In the genomic region with DNA sequence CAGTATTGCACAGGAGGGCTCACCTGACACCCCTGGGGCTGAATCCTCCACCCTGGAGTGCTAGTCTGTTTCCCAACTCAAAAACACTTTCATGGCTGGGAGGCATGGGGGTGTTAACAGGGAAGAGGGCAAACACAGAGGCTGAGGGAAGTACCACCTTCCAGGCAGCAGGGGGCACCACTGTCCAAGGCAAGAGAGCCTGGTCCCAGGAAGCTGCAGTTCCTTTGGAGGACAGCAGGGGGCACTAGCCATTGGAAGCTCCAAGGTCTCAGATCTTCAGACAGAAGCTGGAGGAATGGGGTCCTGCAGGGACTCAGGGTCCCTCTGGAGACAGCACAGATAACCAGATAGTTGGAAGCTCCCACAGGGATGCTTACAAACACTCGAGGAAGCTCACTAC, we compare ENCODE assay signal across 7 mouse cellular contexts. TPM values are rescaled to one million over a fixed set of nuclear protein-coding genes. Genes with fewer than 3 reads are reported as not detected.
DNase-seq lines count a peak whose midpoint lies in the region; ATAC-seq and TF ChIP-seq lines count a peak whose summit lies in the region.

No protein-coding gene starts in this region.

- peak; percentile 100 for TF ChIP-seq CTCF in intestine, postnatal 0 days (IDR thresholded peaks at IDR 0.05; ENCODE audit: low read depth)

- H3K27ac ChIP-seq in intestine, postnatal 0 days (ENCODE audit: low read depth, low read length): no peak overlapping the region
- H3K27ac ChIP-seq in midbrain, embryonic 14.5 days (replicated peaks; ENCODE audit: low read depth, low read length): no peak overlapping the region

- peaks cover 60% of the 10 kb centered on the region for H3K36me3 ChIP-seq in intestine, postnatal 0 days (ENCODE audit: control insufficient read depth, insufficient read depth)
- no peaks in the 10 kb centered on the region for H3K36me3 ChIP-seq in midbrain, embryonic 14.5 days (ENCODE audit: control insufficient read depth, insufficient read depth, low read length)

- H3K4me2 ChIP-seq in intestine, postnatal 0 days (replicated peaks; ENCODE audit: low read depth): no peak overlapping the region
- H3K4me2 ChIP-seq in midbrain, embryonic 14.5 days (ENCODE audit: low read length): no peak overlapping the region

- H3K4me1 ChIP-seq in intestine, postnatal 0 days (replicated peaks; ENCODE audit: control insufficient read depth, insufficient read depth, low read length): no peaks in the 10 kb centered on the region
- H3K4me1 ChIP-seq in midbrain, embryonic 14.5 days (ENCODE audit: control insufficient read depth, insufficient read depth, low read length): peaks cover 9% of the 10 kb centered on the region

- H3K27me3 ChIP-seq in intestine, postnatal 0 days (replicated peaks; ENCODE audit: control insufficient read depth, insufficient read depth, low read length): no peaks in the 10 kb centered on the region
- no peaks in the 10 kb centered on the region for H3K27me3 ChIP-seq in midbrain, embryonic 14.5 days (ENCODE audit: control insufficient read depth, insufficient read depth, low read length)

- H3K9me3 ChIP-seq in intestine, postnatal 0 days (ENCODE audit: control insufficient read depth): no peaks in the 10 kb centered on the region
- no peaks in the 10 kb centered on the region for H3K9me3 ChIP-seq in midbrain, embryonic 14.5 days (ENCODE audit: control insufficient read depth, low read length)

- no peak overlapping the region for H3K9ac ChIP-seq in intestine, postnatal 0 days (ENCODE audit: low read depth, low read length)
- no peak overlapping the region for H3K9ac ChIP-seq in midbrain, embryonic 14.5 days (replicated peaks; ENCODE audit: low read length)

- 21% methylated on average over 1 of the region's 1 CpGs for WGBS in intestine, postnatal 0 days
- 23% methylated on average over 1 of the region's 1 CpGs for WGBS in midbrain, embryonic 14.5 days

- H3K4me3 ChIP-seq in intestine, postnatal 0 days (ENCODE audit: low read depth, low read length): no peak overlapping the region
- H3K4me3 ChIP-seq in midbrain, embryonic 14.5 days (replicated peaks; ENCODE audit: low read depth, low read length): no peak overlapping the region

- intact Hi-C loops in left cerebral cortex, postnatal 4 days (cut with DNase I): no loop called here

- ATAC-seq in intestine, postnatal 0 days: peak; percentile 41
- ATAC-seq in midbrain, embryonic 14.5 days (ENCODE audit: low FRiP score, low TSS enrichment): peak; percentile 25; the same call in 1 of the 2 replicates

- peak; percentile 63 for DNase-seq in adrenal gland, adult 8-10 months
- peak; percentile 96 to 97 for DNase-seq in cerebellum, postnatal 4 days (ENCODE audit: low spot score in 2 of 2)
- DNase-seq in gastrocnemius, adult 8-10 months (ENCODE audit: low spot score in 2 of 2): peak; percentile 78 to 80
- DNase-seq in left cerebral cortex, postnatal 4 days: peak; percentile 96
- peak; percentile 94 for DNase-seq in midbrain, embryonic 14.5 days
- peak; percentile 58 for DNase-seq in spleen, adult 12 weeks (ENCODE audit: low spot score)

RNA-seq across cellular contexts. Expression of gene Crybb3, which starts 18.2 kb away (rescaled TPM):
- total RNA-seq in adrenal gland, adult 8-10 months (2022): 1 to 10 TPM in 2 of 4 experiments, under 1 TPM in 1, not detected in 1; 0.84 to 2.6 (median 2.3) TPM
- under 1 TPM in 2 of 4 experiments, not detected in 2; 0.41 to 0.83 TPM for total RNA-seq in gastrocnemius, adult 8-10 months (2022)
- polyA plus RNA-seq in intestine, postnatal 0 days (2015; fragmentation: Nextera tagmentation; extraction: Ambion mirVana): 0.93 and 1.2 TPM in 2 replicates
- 1 to 10 TPM; 3.9 to 4.2 TPM for total RNA-seq in left cerebral cortex, postnatal 4 days (2021)
- 0.70 and 0.77 TPM in 2 replicates for polyA plus RNA-seq in midbrain, embryonic 14.5 days (2014; fragmentation: Nextera tagmentation; extraction: Ambion mirVana)

RNA-seq across cellular contexts. Expression of gene Crybb2, which starts 29.6 kb away (rescaled TPM):
- total RNA-seq in adrenal gland, adult 8-10 months (2022): not detected
- total RNA-seq in gastrocnemius, adult 8-10 months (2022): not detected
- not detected in 2 replicates for polyA plus RNA-seq in intestine, postnatal 0 days (2015; fragmentation: Nextera tagmentation; extraction: Ambion mirVana)
- not detected for total RNA-seq in left cerebral cortex, postnatal 4 days (2021)
- polyA plus RNA-seq in midbrain, embryonic 14.5 days (2014; fragmentation: Nextera tagmentation; extraction: Ambion mirVana): not detected in 2 replicates
